Mouse (Mus musculus): Measurements from ENCODE around the gene Kcnd3.

DNA sequence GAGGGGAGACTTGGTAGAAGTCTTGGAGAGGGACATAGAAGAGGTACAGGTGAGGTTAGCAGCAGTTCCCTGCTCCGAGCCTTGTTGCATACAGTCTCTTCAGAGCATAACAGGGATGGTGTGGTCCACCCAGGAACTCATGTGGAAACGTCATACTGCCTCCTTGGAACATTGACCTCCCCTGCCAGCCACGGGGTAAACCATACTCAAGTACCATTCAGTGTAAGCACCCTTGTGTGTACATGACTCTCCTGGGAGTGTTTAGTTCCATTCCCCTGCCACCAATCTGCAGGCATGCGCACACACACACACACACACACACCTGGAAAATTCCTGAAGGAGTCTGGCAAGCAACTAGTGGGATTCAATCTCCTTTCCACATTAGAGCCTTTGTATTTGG lies 90.6 kb downstream of the Kcnd3 start:
- TF ChIP-seq GATA1 (IDR thresholded peaks at IDR 0.05; ENCODE audit: borderline replicate concordance, low read length), result no peak
- TF ChIP-seq FLI1 (IDR thresholded peaks at IDR 0.05; ENCODE audit: low read length), result no peak

All from megakaryocyte, embryonic 14.5 days (primary cell).